Mouse (Mus musculus): ENCODE measurements at regions not wholly inside any gene's neighbourhood (a gene's known extent, or its start where the extent isn't known, plus 50 kb on each side); places are given as distances from the start of the nearest gene placed in this dataset.

GRCm38 (mm10) chr1:186454393-186455085 lies 251.2 kb downstream of the Tgfb2 start:
- H3K4me1 ChIP-seq (ENCODE audit: control insufficient read depth, insufficient read depth, low read length), result no peaks in the 10 kb centered on the region; the same call in 1 of the 2 replicates
- no peak overlapping the region for H3K27ac ChIP-seq (ENCODE audit: insufficient read depth, low read length)
- no peak for TF ChIP-seq POLR2A (IDR thresholded peaks at IDR 0.05; ENCODE audit: extremely low read depth, insufficient read depth, low read length)
- no peak for TF ChIP-seq CTCF (IDR thresholded peaks at IDR 0.05; ENCODE audit: extremely low read depth, insufficient read depth, low read length)
- H3K4me3 ChIP-seq (ENCODE audit: insufficient read depth, low read length), result no peak overlapping the region

DNA sequence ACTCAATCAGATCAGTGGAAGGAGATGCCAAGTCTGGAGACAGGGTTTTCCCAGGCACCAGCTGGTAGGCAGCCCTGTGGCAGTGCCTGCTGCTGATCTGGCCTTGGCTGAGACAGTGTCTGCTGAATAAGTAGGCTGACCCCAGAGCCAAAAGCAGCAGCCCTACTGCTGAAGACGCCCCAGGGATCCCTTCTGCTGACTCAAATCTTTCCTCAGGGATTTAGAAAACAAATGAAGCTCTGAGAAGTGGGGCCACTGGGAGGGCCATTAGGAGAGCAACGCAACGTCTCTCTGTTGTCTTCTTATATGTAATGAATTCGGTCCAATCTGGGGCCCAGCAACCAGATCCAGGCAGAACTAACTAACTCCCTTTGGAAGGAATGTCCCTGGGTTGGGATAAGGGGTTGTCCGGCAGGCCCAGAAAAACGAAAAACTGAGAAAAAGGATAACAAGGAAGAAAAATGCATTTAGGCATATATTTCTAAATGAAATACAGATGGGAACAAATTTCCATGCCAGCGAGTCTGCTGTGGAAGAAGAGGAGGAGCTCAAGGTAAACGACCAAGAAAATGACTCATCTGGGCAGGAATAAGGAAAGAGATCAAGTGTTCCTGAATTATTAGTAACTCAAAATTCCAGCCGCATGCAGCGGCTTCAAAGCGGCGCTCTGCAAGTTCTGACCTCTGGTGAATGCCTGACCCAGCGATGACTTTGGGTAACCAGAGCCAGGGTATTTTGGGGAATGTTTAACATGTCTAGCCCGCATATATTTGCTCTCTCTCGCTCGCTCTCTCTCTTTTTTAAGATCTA lies 256.7 kb downstream of the Tgfb2 start:
- Histone ChIP-seq H3K27ac (ENCODE audit: insufficient read depth, low read length) (no peak overlapping the region), H3K4me1 (ENCODE audit: control insufficient read depth, insufficient read depth, low read length) (no peaks in the 10 kb centered on the region), H3K4me3 (ENCODE audit: insufficient read depth, low read length) (no peak overlapping the region)
- no peak for TF ChIP-seq POLR2A (IDR thresholded peaks at IDR 0.05; ENCODE audit: extremely low read depth, insufficient read depth, low read length)
- TF ChIP-seq CTCF (IDR thresholded peaks at IDR 0.05; ENCODE audit: extremely low read depth, insufficient read depth, low read length), result no peak

DNA sequence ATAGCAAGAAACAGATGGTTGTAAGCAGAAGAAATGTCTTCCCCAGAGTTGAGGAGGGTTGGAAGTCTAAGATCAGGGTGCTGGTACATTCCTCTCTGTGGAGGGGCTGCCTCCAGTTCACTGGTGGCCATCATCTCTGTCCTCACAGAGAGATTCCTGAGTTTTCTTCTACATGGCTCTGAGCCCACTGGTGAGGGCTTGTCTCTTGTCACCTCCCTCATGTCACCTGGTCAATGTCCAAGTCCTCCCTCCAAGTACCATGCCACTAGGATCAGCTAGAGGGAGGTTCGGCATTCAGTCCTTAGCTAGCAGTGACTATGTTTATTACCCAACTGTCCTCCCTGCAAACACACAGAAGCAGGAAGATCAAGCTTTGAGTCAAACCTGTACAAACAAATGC lies 258.3 kb downstream of the Tgfb2 start:
- H3K4me1 ChIP-seq (ENCODE audit: control insufficient read depth, insufficient read depth, low read length), result no peaks in the 10 kb centered on the region
- H3K27ac ChIP-seq (ENCODE audit: insufficient read depth, low read length), result no peak overlapping the region
- TF ChIP-seq POLR2A (IDR thresholded peaks at IDR 0.05; ENCODE audit: extremely low read depth, insufficient read depth, low read length), result no peak
- TF ChIP-seq CTCF (IDR thresholded peaks at IDR 0.05; ENCODE audit: extremely low read depth, insufficient read depth, low read length), result no peak
- no peak overlapping the region for H3K4me3 ChIP-seq (ENCODE audit: insufficient read depth, low read length)

DNA sequence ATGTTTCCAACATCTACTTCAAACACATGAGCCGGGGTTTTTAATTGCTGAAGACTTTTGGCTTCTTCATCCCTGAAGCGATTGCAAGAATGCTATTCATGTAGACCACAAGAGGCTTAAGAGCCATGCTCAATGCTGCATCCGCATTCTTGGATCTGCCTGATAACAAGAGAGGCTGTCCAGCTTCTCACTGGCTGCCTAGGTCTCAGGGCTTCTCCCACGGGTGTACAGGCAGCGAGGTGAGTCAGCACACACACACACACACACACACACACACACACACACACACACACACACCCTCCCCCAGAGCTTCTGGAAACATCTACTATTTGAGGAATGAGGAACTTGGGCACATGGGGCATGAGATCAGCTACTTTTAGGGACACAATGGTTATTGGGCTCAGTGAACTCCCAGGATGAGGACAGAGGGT lies 261.1 kb downstream of the Tgfb2 start:
- no peak for TF ChIP-seq POLR2A (IDR thresholded peaks at IDR 0.05; ENCODE audit: extremely low read depth, insufficient read depth, low read length)
- TF ChIP-seq CTCF (IDR thresholded peaks at IDR 0.05; ENCODE audit: extremely low read depth, insufficient read depth, low read length), result no peak
- Histone ChIP-seq H3K4me1 (ENCODE audit: control insufficient read depth, insufficient read depth, low read length) (no peaks in the 10 kb centered on the region), H3K27ac (ENCODE audit: insufficient read depth, low read length) (no peak overlapping the region), H3K4me3 (ENCODE audit: insufficient read depth, low read length) (no peak overlapping the region)

- TF ChIP-seq POLR2A (IDR thresholded peaks at IDR 0.05; ENCODE audit: extremely low read depth, insufficient read depth, low read length) (no peak), CTCF (IDR thresholded peaks at IDR 0.05; ENCODE audit: extremely low read depth, insufficient read depth, low read length) (no peak)
- no peak overlapping the region for H3K27ac ChIP-seq (ENCODE audit: insufficient read depth, low read length)
- no peaks in the 10 kb centered on the region for H3K4me1 ChIP-seq (ENCODE audit: control insufficient read depth, insufficient read depth, low read length)
- H3K4me3 ChIP-seq (ENCODE audit: insufficient read depth, low read length), result no peak overlapping the region
Observed at GRCm38 (mm10) chr1:186442160-186442559, 263.6 kb downstream of the Tgfb2 start.

GRCm38 (mm10) chr1:186435336-186435972 lies 270.3 kb downstream of the Tgfb2 start:
- Histone ChIP-seq H3K27ac (ENCODE audit: insufficient read depth, low read length) (no peak overlapping the region), H3K4me1 (ENCODE audit: control insufficient read depth, insufficient read depth, low read length) (peaks cover 2% of the 10 kb centered on the region; the same call in 1 of the 2 replicates), H3K4me3 (ENCODE audit: insufficient read depth, low read length) (no peak overlapping the region)
- TF ChIP-seq CTCF (IDR thresholded peaks at IDR 0.05; ENCODE audit: extremely low read depth, insufficient read depth, low read length) (no peak), POLR2A (IDR thresholded peaks at IDR 0.05; ENCODE audit: extremely low read depth, insufficient read depth, low read length) (no peak)

- Histone ChIP-seq H3K4me3 (ENCODE audit: insufficient read depth, low read length) (no peak overlapping the region), H3K27ac (ENCODE audit: insufficient read depth, low read length) (no peak overlapping the region), H3K4me1 (ENCODE audit: control insufficient read depth, insufficient read depth, low read length) (peaks cover 2% of the 10 kb centered on the region; the same call in 1 of the 2 replicates)
- TF ChIP-seq CTCF (IDR thresholded peaks at IDR 0.05; ENCODE audit: extremely low read depth, insufficient read depth, low read length), result no peak
- TF ChIP-seq POLR2A (IDR thresholded peaks at IDR 0.05; ENCODE audit: extremely low read depth, insufficient read depth, low read length), result no peak
Observed at GRCm38 (mm10) chr1:186434782-186435181, 271.0 kb downstream of the Tgfb2 start.

GRCm38 (mm10) chr1:186434007-186434406 lies 271.8 kb downstream of the Tgfb2 start:
- Histone ChIP-seq H3K4me3 (ENCODE audit: insufficient read depth, low read length) (no peak overlapping the region), H3K27ac (ENCODE audit: insufficient read depth, low read length) (no peak overlapping the region), H3K4me1 (ENCODE audit: control insufficient read depth, insufficient read depth, low read length) (peaks cover 2% of the 10 kb centered on the region; the same call in 1 of the 2 replicates)
- no peak for TF ChIP-seq CTCF (IDR thresholded peaks at IDR 0.05; ENCODE audit: extremely low read depth, insufficient read depth, low read length)
- no peak for TF ChIP-seq POLR2A (IDR thresholded peaks at IDR 0.05; ENCODE audit: extremely low read depth, insufficient read depth, low read length)

DNA sequence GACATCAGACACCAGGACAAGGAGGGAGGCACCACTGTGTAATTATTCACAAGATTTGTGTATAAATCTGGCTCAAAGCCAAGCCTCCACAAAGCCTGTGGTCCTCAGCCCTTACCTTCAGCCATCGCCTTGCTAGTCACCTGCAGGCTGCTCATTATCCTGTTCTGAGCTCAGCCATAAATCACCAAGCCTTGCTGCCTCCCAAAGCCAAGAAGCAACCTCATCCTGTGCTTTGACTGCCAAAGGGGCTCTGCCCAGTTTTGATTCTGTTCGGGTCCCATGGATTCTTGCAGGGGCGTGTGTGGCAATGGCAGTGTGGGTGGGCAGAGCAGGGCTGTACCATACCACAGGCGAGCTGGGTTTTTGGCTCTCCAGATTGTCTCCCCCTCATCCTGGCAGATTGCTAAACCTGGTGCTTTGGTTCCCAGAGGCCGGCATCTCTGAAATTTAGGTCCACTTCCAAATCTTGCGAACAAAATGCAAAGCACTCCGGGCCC lies 272.6 kb downstream of the Tgfb2 start:
- TF ChIP-seq CTCF (IDR thresholded peaks at IDR 0.05; ENCODE audit: extremely low read depth, insufficient read depth, low read length) (no peak), POLR2A (IDR thresholded peaks at IDR 0.05; ENCODE audit: extremely low read depth, insufficient read depth, low read length) (no peak)
- H3K4me1 ChIP-seq (ENCODE audit: control insufficient read depth, insufficient read depth, low read length), result peaks cover 2% of the 10 kb centered on the region; the same call in 1 of the 2 replicates
- no peak overlapping the region for H3K4me3 ChIP-seq (ENCODE audit: insufficient read depth, low read length)
- H3K27ac ChIP-seq (ENCODE audit: insufficient read depth, low read length), result no peak overlapping the region

All from cortical plate, adult 2 months (tissue).